Mouse (Mus musculus) lung, embryonic 14.5 days (tissue): ENCODE results near the gene Chrna9. TPM values are rescaled to one million over a fixed set of nuclear protein-coding genes. Genes with fewer than 3 reads are reported as not detected.

Experiments
- ATAC-seq: fragments of 200-750 bp; cut with Nextera tagmentation; 2 replicates; pipeline ENCODE4 v1.8.0; 2017; ENCODE audit warnings: mild to moderate bottlenecking, moderate TSS enrichment, moderate library complexity; ENCODE audit not compliant: insufficient read depth
- DNase-seq: peaks from one replicate; pipeline ENCODE4 v3.0.0-alpha.2; 2015
- H3K27ac ChIP-seq: fragments of 300-500 bp; sonication (generic); 2 replicates; pipeline ENCODE4 v1.5.1; 2014; ENCODE audit warnings: low read depth, mild to moderate bottlenecking, moderate library complexity
- H3K27me3 ChIP-seq: fragments of 300-500 bp; sonication (generic); 2 replicates; pipeline ENCODE4 v1.6.1; 2014; ENCODE audit warnings: low read length, control low read depth; ENCODE audit not compliant: insufficient read depth
- H3K36me3 ChIP-seq: fragments of 300-500 bp; sonication (generic); 2 replicates; pipeline ENCODE4 v1.6.1; 2014; ENCODE audit warnings: control low read depth; ENCODE audit not compliant: insufficient read depth
- H3K4me1 ChIP-seq: fragments of 300-500 bp; sonication (generic); 2 replicates; pipeline ENCODE4 v1.6.1; 2014; ENCODE audit warnings: antibody characterized with exemption, control low read depth; ENCODE audit not compliant: insufficient read depth
- H3K4me2 ChIP-seq: fragments of 300-500 bp; sonication (generic); 2 replicates; pipeline ENCODE4 v1.6.1; 2014; ENCODE audit warnings: mild to moderate bottlenecking
- H3K4me3 ChIP-seq: fragments of 300-500 bp; sonication (generic); 2 replicates; pipeline ENCODE4 v1.5.1; 2014; ENCODE audit warnings: low read depth, low read length
- H3K9ac ChIP-seq: fragments of 300-500 bp; sonication (generic); 2 replicates; pipeline ENCODE4 v1.6.1; 2014
- H3K9me3 ChIP-seq: fragments of 300-500 bp; sonication (generic); 2 replicates; pipeline ENCODE4 v1.6.1; 2016; ENCODE audit warnings: low read depth, low read length, control low read depth
- CTCF ChIP-seq: IDR thresholded peaks from 2 replicates; pipeline ENCODE4 v1.5.1; 2016; ENCODE audit warnings: antibody characterized with exemption, low read depth
- WGBS: fragments of 180-500 bp; shearing (Covaris S2); extraction: QIAGEN DNeasy Blood & Tissue Kit; methylation state at CpG from one replicate; pipeline ENCODE4 v1.1.7; 2014; 5-methylcytosine and 5-hydroxymethylcytosine counted together
- polyA plus RNA-seq: library from polyadenylated mRNA; unstranded; fragments of >200 nt; fragmentation: Nextera tagmentation; extraction: Ambion mirVana; gene quantifications from 2 replicates; pipeline ENCODE4 v1.2.1, GENCODE M21; 2014

Gene Chrna9
- polyA plus RNA-seq, 1 experiment from 2014 or later: not detected

GRCm38 (mm10) chr5:65930171-65930570, 4.5 kb upstream of the Chrna9 start:
- no peaks in the 10 kb centered on the region for H3K4me1 ChIP-seq
- no peak overlapping the region for H3K27ac ChIP-seq
- H3K9me3 ChIP-seq: no peaks in the 10 kb centered on the region
- no peak for TF ChIP-seq CTCF
- no peak overlapping the region for H3K4me3 ChIP-seq
- H3K36me3 ChIP-seq: no peaks in the 10 kb centered on the region
- no peaks in the 10 kb centered on the region for H3K27me3 ChIP-seq
- DNase-seq: no peak
- ATAC-seq: no peak
- 60% methylated on average over 4 of the region's 4 CpGs for WGBS
- H3K9ac ChIP-seq: no peak overlapping the region
- no peak overlapping the region for H3K4me2 ChIP-seq

DNA sequence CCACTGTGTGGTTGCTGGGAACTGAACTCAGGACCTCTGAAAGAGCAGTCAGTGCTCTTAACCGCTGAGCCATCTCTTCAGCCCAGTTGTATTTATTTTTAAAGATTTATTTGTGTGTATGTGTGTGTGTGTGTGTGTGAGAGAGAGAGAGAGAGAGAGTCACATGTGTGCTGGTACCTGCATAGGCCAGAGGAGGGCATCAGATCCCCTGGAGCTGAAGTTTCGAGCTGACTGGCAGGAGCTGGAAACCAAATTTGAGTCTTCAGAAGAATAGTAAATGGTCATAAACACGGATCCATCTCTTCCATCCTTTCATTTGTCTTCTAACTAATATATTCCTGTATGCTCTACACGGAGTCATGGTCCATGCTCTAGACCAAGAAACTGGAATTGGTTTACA, 1.5 kb upstream of the Chrna9 start:
- H3K4me1 ChIP-seq: no peaks in the 10 kb centered on the region

GRCm38 (mm10) chr5:65933764-65934163, 957 bp upstream of the Chrna9 start:
- Histone ChIP-seq H3K4me3 (no peak overlapping the region), H3K27ac (no peak overlapping the region), H3K27me3 (no peaks in the 10 kb centered on the region), H3K4me1 (no peaks in the 10 kb centered on the region), H3K9ac (no peak overlapping the region), H3K4me2 (no peak overlapping the region), H3K9me3 (no peaks in the 10 kb centered on the region), H3K36me3 (no peaks in the 10 kb centered on the region)
- ATAC-seq: no peak
- TF ChIP-seq CTCF: no peak
- 73% methylated on average over 2 of the region's 2 CpGs for WGBS
- DNase-seq: no peak

More for the DNA sequence above, 1.5 kb upstream of the Chrna9 start:
- ATAC-seq (no peak), DNase-seq (no peak)
- Histone ChIP-seq H3K27ac (no peak overlapping the region), H3K27me3 (no peaks in the 10 kb centered on the region), H3K36me3 (no peaks in the 10 kb centered on the region), H3K9ac (no peak overlapping the region), H3K4me2 (no peak overlapping the region), H3K9me3 (no peaks in the 10 kb centered on the region), H3K4me3 (no peak overlapping the region)
- TF ChIP-seq CTCF: no peak
- WGBS: 80% methylated on average over 4 of the region's 4 CpGs

GRCm38 (mm10) chr5:65937011-65937726, 2.4 kb downstream of the Chrna9 start:
- H3K4me2 ChIP-seq: no peak overlapping the region

GRCm38 (mm10) chr5:65937998-65938715, 3.4 kb downstream of the Chrna9 start:
- no peaks in the 10 kb centered on the region for H3K9me3 ChIP-seq
- peak; percentile 87 for ATAC-seq
- no peak overlapping the region for H3K4me2 ChIP-seq
- peak; percentile 92 for DNase-seq
- H3K27me3 ChIP-seq: no peaks in the 10 kb centered on the region
- H3K4me1 ChIP-seq: no peaks in the 10 kb centered on the region
- WGBS: 44% methylated on average over 9 of the region's 9 CpGs
- H3K36me3 ChIP-seq: no peaks in the 10 kb centered on the region
- H3K27ac ChIP-seq: no peak overlapping the region
- H3K4me3 ChIP-seq: no peak overlapping the region
- no peak overlapping the region for H3K9ac ChIP-seq
- TF ChIP-seq CTCF: peak; percentile 96

More at GRCm38 (mm10) chr5:65937011-65937726, 2.4 kb downstream of the Chrna9 start:
- Histone ChIP-seq H3K27me3 (no peaks in the 10 kb centered on the region), H3K27ac (no peak overlapping the region), H3K4me1 (no peaks in the 10 kb centered on the region), H3K9ac (no peak overlapping the region), H3K9me3 (no peaks in the 10 kb centered on the region), H3K36me3 (no peaks in the 10 kb centered on the region), H3K4me3 (no peak overlapping the region)
- ATAC-seq (no peak), DNase-seq (no peak)
- 66% methylated on average over 11 of the region's 11 CpGs for WGBS
- no peak for TF ChIP-seq CTCF

GRCm38 (mm10) chr5:65941145-65941544, 6.4 kb downstream of the Chrna9 start:
- no peak overlapping the region for H3K9ac ChIP-seq
- H3K4me2 ChIP-seq: no peak overlapping the region
- ATAC-seq (no peak), DNase-seq (no peak)
- 51% methylated on average over 4 of the region's 4 CpGs for WGBS
- no peak for TF ChIP-seq CTCF
- H3K4me3 ChIP-seq: no peak overlapping the region
- no peaks in the 10 kb centered on the region for H3K9me3 ChIP-seq
- no peaks in the 10 kb centered on the region for H3K36me3 ChIP-seq
- no peak overlapping the region for H3K27ac ChIP-seq
- no peaks in the 10 kb centered on the region for H3K27me3 ChIP-seq
- H3K4me1 ChIP-seq: no peaks in the 10 kb centered on the region

- no peak for TF ChIP-seq CTCF
- 66% methylated on average over 3 of the region's 3 CpGs for WGBS
- Histone ChIP-seq H3K9ac (no peak overlapping the region), H3K4me3 (no peak overlapping the region), H3K4me2 (no peak overlapping the region), H3K36me3 (no peaks in the 10 kb centered on the region), H3K4me1 (no peaks in the 10 kb centered on the region), H3K27ac (no peak overlapping the region), H3K27me3 (no peaks in the 10 kb centered on the region), H3K9me3 (no peaks in the 10 kb centered on the region)
- DNase-seq (no peak), ATAC-seq (no peak)
Measured at GRCm38 (mm10) chr5:65949822-65950221, 15.1 kb downstream of the Chrna9 start.
